Mouse (Mus musculus) embryonic fibroblast, embryonic 13.5 days (primary cell): Measurements from ENCODE around the gene Syde1.

ENCODE experiments used
- CTCF ChIP-seq: IDR thresholded peaks from 2 replicates; pipeline ENCODE4 v1.5.1; 2011; ENCODE audit warnings: mild to moderate bottlenecking, control low read depth, low read length, moderate library complexity, borderline replicate concordance; ENCODE audit not compliant: insufficient read depth
- POLR2A ChIP-seq: IDR thresholded peaks from 2 replicates; pipeline ENCODE4 v1.6.1; 2011; ENCODE audit warnings: low read depth, mild to moderate bottlenecking, control low read depth, low read length, moderate library complexity

- TF ChIP-seq CTCF: no peak
- TF ChIP-seq POLR2A: no peak
Measured at GRCm38 (mm10) chr10:78594157-78594556, 2.4 kb upstream of the Syde1 start.
